Mouse (Mus musculus): ENCODE results near the gene Spata19. TPM values are rescaled to one million over a fixed set of nuclear protein-coding genes. Genes with fewer than 3 reads are reported as not detected.

Gene Spata19
- polyA plus RNA-seq (2015; fragmentation: Nextera tagmentation; extraction: Ambion mirVana): not detected in 2 replicates

DNA sequence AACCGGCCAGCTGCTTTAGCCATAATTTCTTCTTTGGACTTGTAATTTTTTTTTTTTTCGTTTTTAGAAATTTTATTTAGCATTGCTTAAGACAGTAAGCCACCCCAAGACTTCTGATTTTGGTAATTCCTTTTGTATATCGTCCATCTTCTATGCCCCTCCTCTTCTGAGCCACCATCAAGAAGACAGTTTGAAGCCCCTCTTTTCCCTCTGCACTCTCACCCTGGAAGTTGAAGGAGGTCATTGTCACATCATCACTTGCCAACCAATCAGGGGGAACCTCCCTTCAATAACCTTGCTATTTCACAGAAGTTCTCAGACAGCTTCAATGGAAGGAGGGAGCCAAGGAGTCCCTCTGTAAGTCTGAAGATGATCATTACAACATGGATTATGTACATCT, at the start of gene Spata19:
Spata19 (plus strand) TSS at position 301 of the 400 bp plus-strand sequence.
- Histone ChIP-seq H3K36me3 (no peaks in the 10 kb centered on the region), H3K9ac (no peak within 1 kb of the TSS), H3K27ac (no peak within 1 kb of the TSS), H3K4me3 (replicated peaks) (no peak within 1 kb of the TSS), H3K9me3 (replicated peaks) (no peaks in the 10 kb centered on the region), H3K27me3 (no peaks in the 10 kb centered on the region), H3K4me2 (no peak within 1 kb of the TSS), H3K4me1 (no peaks in the 10 kb centered on the region)
- WGBS: 72% methylated on average over 3 of the region's 3 CpGs
- ATAC-seq (replicated peaks; ENCODE audit: low FRiP score): no peak

DNA sequence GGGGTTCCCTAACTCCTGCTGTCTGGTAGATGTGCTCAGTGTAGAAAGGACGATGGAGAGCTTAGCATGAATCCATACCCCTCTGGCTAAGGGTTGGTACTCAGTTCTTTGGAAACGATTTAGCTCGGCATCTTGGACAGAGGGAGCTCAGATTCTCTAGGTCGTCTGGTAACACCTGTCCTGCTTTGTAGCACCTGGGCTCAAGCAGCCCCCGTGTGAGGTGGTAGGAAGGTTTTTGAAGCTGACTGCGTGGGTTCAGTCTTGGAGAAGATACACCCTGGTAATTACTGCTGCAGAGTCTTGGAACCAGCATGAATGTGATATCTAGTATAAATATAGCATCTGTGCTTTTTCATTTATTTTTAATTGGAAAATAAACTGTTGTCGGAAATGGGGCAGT, 43.5 kb upstream of the Spata19 start:
- Histone ChIP-seq H3K36me3 (no peaks in the 10 kb centered on the region), H3K9me3 (replicated peaks) (no peaks in the 10 kb centered on the region), H3K4me3 (replicated peaks) (no peak overlapping the region), H3K27me3 (no peaks in the 10 kb centered on the region), H3K27ac (no peak overlapping the region), H3K4me2 (no peak overlapping the region), H3K4me1 (no peaks in the 10 kb centered on the region), H3K9ac (no peak overlapping the region)
- 83% methylated on average over 7 of the region's 7 CpGs for WGBS
- no peak for ATAC-seq (replicated peaks; ENCODE audit: low FRiP score)

- no peaks in the 10 kb centered on the region for H3K36me3 ChIP-seq
- H3K9ac ChIP-seq: no peak overlapping the region
- WGBS: 92% methylated on average over 6 of the region's 6 CpGs
- no peak overlapping the region for H3K4me2 ChIP-seq
- no peak for ATAC-seq (replicated peaks; ENCODE audit: low FRiP score)
- no peaks in the 10 kb centered on the region for H3K4me1 ChIP-seq
- no peaks in the 10 kb centered on the region for H3K27me3 ChIP-seq
- H3K4me3 ChIP-seq (replicated peaks): no peak overlapping the region
- no peak overlapping the region for H3K27ac ChIP-seq
- H3K9me3 ChIP-seq (replicated peaks): no peaks in the 10 kb centered on the region
Measured at GRCm38 (mm10) chr9:27357893-27358292, 38.7 kb upstream of the Spata19 start.

DNA sequence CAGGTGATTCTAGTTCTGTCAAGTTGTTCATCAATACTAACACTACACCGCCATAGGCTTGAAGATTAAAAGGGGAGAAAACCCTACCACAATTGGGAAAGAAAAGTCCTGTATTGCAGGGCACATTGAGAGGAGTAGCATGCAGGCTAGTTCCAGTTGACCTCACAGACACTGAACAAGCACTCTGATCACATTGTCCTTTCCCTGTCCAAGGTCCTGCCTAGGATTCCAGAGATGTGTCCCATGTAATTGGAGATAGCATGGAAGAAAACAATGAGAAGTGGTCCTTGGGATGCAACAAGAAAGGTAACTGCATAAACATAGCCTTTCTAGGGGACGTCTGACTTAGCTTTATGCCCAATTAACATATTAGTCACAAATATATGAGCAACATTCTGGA, 29.4 kb upstream of the Spata19 start:
- no peak overlapping the region for H3K27ac ChIP-seq
- no peaks in the 10 kb centered on the region for H3K27me3 ChIP-seq
- no peaks in the 10 kb centered on the region for H3K36me3 ChIP-seq
- no peak for ATAC-seq (replicated peaks; ENCODE audit: low FRiP score)
- WGBS: 59% methylated on average over 2 of the region's 2 CpGs
- no peaks in the 10 kb centered on the region for H3K4me1 ChIP-seq
- no peaks in the 10 kb centered on the region for H3K9me3 ChIP-seq (replicated peaks)
- H3K4me2 ChIP-seq: no peak overlapping the region
- H3K9ac ChIP-seq: no peak overlapping the region
- H3K4me3 ChIP-seq (replicated peaks): no peak overlapping the region

DNA sequence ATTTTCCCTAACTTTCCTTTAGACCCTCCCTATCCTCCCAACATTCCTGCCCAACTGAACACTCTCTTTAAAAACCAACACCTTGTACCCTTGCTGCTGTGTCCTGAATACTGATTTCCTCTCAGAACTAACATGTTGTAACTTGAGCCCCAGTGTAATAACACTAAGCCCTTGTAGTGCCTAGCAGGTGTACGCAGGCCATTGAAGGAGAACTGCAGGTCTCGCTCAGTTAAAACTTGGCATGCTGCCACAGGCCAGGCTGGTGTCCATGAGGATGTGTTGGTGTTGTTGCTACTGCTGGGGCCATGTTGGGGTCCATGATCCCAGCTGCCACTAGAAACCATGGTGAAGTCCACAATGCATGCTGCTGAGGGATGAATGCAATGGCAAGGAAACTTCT, 27.5 kb upstream of the Spata19 start:
- WGBS: 32% methylated on average over 2 of the region's 2 CpGs
- Histone ChIP-seq H3K9me3 (replicated peaks) (no peaks in the 10 kb centered on the region), H3K36me3 (no peaks in the 10 kb centered on the region), H3K4me1 (no peaks in the 10 kb centered on the region), H3K27ac (no peak overlapping the region), H3K4me3 (replicated peaks) (no peak overlapping the region), H3K4me2 (no peak overlapping the region), H3K9ac (no peak overlapping the region), H3K27me3 (no peaks in the 10 kb centered on the region)
- ATAC-seq (replicated peaks; ENCODE audit: low FRiP score): peak; percentile 56

DNA sequence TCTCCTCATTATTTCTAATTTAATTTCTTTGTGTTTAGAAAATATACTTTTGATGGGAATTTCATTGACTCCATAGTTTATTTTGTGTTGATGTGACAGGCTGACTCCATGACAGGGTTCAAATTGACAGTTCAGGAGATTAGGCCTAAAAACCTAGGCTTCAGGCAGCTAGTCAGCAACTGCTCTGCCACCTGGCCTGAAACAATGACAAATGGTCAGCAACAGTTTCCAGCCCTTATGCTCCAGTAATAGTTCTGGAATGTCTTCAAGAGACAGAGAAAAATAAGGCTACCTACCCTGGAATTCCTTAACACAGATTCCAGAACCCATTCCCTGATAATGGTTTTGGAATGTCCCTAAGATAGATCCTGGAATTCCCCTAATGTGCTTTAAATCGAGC, 20.9 kb upstream of the Spata19 start:
- WGBS: 74% methylated on average over 1 of the region's 1 CpGs
- H3K4me1 ChIP-seq: no peaks in the 10 kb centered on the region

DNA sequence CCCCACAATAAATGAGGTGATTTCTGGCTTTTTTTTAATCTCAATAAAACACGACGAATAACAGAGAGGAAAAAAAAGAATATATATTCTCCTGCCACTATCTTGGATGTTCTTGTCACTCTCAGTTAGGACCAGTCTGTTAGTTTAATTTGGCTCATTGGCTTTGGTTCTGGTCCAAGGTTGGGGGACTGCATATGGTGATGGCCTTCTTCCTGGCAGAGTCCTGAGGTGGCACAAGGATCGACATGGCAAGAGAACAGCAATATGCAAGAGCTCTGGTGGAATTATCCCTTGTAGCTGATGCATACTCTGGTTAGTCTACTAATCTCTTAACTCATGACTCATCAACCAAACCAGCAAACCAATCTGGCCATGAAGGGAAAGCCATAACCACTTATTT, 9.6 kb upstream of the Spata19 start:
- Histone ChIP-seq H3K4me2 (no peak overlapping the region), H3K9me3 (replicated peaks) (no peaks in the 10 kb centered on the region), H3K9ac (no peak overlapping the region), H3K27me3 (no peaks in the 10 kb centered on the region), H3K27ac (no peak overlapping the region), H3K4me1 (no peaks in the 10 kb centered on the region), H3K4me3 (replicated peaks) (no peak overlapping the region), H3K36me3 (no peaks in the 10 kb centered on the region)
- WGBS: 92% methylated on average over 3 of the region's 3 CpGs
- ATAC-seq (replicated peaks; ENCODE audit: low FRiP score): no peak

More for the DNA sequence above, 20.9 kb upstream of the Spata19 start:
- no peak overlapping the region for H3K27ac ChIP-seq
- no peaks in the 10 kb centered on the region for H3K36me3 ChIP-seq
- H3K4me3 ChIP-seq (replicated peaks): no peak overlapping the region
- H3K27me3 ChIP-seq: no peaks in the 10 kb centered on the region
- H3K9me3 ChIP-seq (replicated peaks): no peaks in the 10 kb centered on the region
- no peak overlapping the region for H3K4me2 ChIP-seq
- no peak for ATAC-seq (replicated peaks; ENCODE audit: low FRiP score)
- no peak overlapping the region for H3K9ac ChIP-seq

GRCm38 (mm10) chr9:27401169-27401568, 4.6 kb downstream of the Spata19 start:
- H3K36me3 ChIP-seq: no peaks in the 10 kb centered on the region
- H3K27me3 ChIP-seq: no peaks in the 10 kb centered on the region
- WGBS: 86% methylated on average over 4 of the region's 4 CpGs
- no peak overlapping the region for H3K4me3 ChIP-seq (replicated peaks)
- H3K27ac ChIP-seq: no peak overlapping the region
- no peak overlapping the region for H3K9ac ChIP-seq
- H3K4me1 ChIP-seq: no peaks in the 10 kb centered on the region
- H3K9me3 ChIP-seq (replicated peaks): no peaks in the 10 kb centered on the region
- ATAC-seq (replicated peaks; ENCODE audit: low FRiP score): no peak
- H3K4me2 ChIP-seq: no peak overlapping the region

GRCm38 (mm10) chr9:27409733-27410132, 13.1 kb downstream of the Spata19 start:
- H3K4me3 ChIP-seq (replicated peaks): no peak overlapping the region
- H3K4me1 ChIP-seq: 0 out of 2 replicates have a peak, but pooled peaks cover 4% of the 10 kb centered on the region
- no peak overlapping the region for H3K27ac ChIP-seq
- H3K9ac ChIP-seq: no peak overlapping the region
- peaks cover 6% of the 10 kb centered on the region; the same call in 1 of the 2 replicates for H3K27me3 ChIP-seq
- no peak overlapping the region for H3K4me2 ChIP-seq
- ATAC-seq (replicated peaks; ENCODE audit: low FRiP score): peak; percentile 79
- H3K9me3 ChIP-seq (replicated peaks): no peaks in the 10 kb centered on the region
- no peaks in the 10 kb centered on the region for H3K36me3 ChIP-seq

DNA sequence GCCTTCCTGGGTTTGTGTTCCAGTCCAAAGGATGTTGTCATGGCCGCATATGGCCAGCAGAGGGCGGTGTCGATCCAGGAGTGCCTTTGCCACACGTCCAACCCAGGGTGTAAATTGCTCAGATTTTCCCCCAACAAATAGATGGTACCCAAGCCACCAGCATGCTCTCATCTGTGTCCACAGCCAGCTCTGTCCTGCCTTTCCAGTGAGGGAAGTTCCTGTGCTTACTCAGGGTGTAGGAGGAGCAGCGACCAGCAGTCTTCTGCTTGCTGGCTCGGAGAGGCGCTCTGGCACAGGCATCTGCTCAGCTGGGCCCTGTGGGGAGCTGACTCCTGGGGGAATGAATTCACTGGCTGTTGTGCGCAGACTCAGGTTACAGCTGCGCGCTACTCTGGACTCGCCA, 17.5 kb downstream of the Spata19 start:
- peak; percentile 57 for ATAC-seq (replicated peaks; ENCODE audit: low FRiP score)
- WGBS: 4% methylated on average over 11 of the region's 11 CpGs
- H3K4me3 ChIP-seq (replicated peaks): no peak overlapping the region

DNA sequence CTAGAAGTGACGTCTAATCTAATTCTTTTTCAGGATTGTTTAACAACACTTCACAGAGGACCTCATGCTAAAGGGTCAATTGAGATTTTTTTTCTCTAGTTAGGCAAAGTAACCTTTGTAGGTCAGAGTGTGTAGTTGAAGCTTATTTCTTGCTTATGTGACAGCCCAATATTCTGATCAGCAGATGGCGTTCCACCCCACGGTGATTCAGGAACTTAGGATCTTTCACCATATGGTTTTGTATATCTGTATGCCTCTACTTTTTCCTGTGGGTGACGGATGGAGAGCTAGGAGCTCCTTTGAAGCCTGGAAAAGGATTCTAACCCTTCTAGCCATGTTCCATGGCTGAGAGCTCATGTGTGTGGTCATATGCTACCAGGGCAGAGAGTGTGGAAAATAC, 27.9 kb downstream of the Spata19 start:
- Histone ChIP-seq H3K9ac (no peak overlapping the region), H3K4me3 (replicated peaks) (no peak overlapping the region), H3K36me3 (no peaks in the 10 kb centered on the region), H3K4me2 (no peak overlapping the region), H3K27ac (no peak overlapping the region), H3K9me3 (replicated peaks) (no peaks in the 10 kb centered on the region), H3K4me1 (no peaks in the 10 kb centered on the region), H3K27me3 (no peaks in the 10 kb centered on the region)
- WGBS: 82% methylated on average over 4 of the region's 4 CpGs
- no peak for ATAC-seq (replicated peaks; ENCODE audit: low FRiP score)

More for the DNA sequence above, 17.5 kb downstream of the Spata19 start:
- peak overlapping the region; percentile 28; the same call in 1 of the 2 replicates for H3K4me2 ChIP-seq
- H3K27ac ChIP-seq: no peak overlapping the region
- H3K9ac ChIP-seq: no peak overlapping the region
- 0 out of 2 replicates have a peak, but pooled peaks cover 4% of the 10 kb centered on the region for H3K4me1 ChIP-seq
- peaks cover 6% of the 10 kb centered on the region; the same call in 1 of the 2 replicates for H3K27me3 ChIP-seq
- H3K36me3 ChIP-seq: no peaks in the 10 kb centered on the region
- no peaks in the 10 kb centered on the region for H3K9me3 ChIP-seq (replicated peaks)

- no peak overlapping the region for H3K4me3 ChIP-seq (replicated peaks)
- H3K4me1 ChIP-seq: no peaks in the 10 kb centered on the region
- ATAC-seq (replicated peaks; ENCODE audit: low FRiP score): no peak
- no peaks in the 10 kb centered on the region for H3K27me3 ChIP-seq
- no peak overlapping the region for H3K27ac ChIP-seq
- H3K36me3 ChIP-seq: no peaks in the 10 kb centered on the region
- no peaks in the 10 kb centered on the region for H3K9me3 ChIP-seq (replicated peaks)
- whole genome bisulfite sequencing: 54% methylated on average over 4 of the region's 4 CpGs
- no peak overlapping the region for H3K9ac ChIP-seq
- H3K4me2 ChIP-seq: no peak overlapping the region
Measured at GRCm38 (mm10) chr9:27428552-27428951, 32.0 kb downstream of the Spata19 start.

GRCm38 (mm10) chr9:27433301-27433700, 36.7 kb downstream of the Spata19 start:
- H3K9ac ChIP-seq: no peak overlapping the region
- no peaks in the 10 kb centered on the region for H3K27me3 ChIP-seq
- H3K36me3 ChIP-seq: no peaks in the 10 kb centered on the region
- no peaks in the 10 kb centered on the region for H3K9me3 ChIP-seq (replicated peaks)
- no peak for ATAC-seq (replicated peaks; ENCODE audit: low FRiP score)
- H3K27ac ChIP-seq: no peak overlapping the region
- H3K4me1 ChIP-seq: no peaks in the 10 kb centered on the region
- WGBS: 88% methylated on average over 7 of the region's 7 CpGs
- no peak overlapping the region for H3K4me2 ChIP-seq
- H3K4me3 ChIP-seq (replicated peaks): no peak overlapping the region
